Mouse (Mus musculus) embryonic facial prominence, embryonic 14.5 days (tissue): Measurements from ENCODE around the gene Rab33b. TPM values are rescaled to one million over a fixed set of nuclear protein-coding genes. Genes with fewer than 3 reads are reported as not detected.

Source experiments
- ATAC-seq: fragments of 200-750 bp; cut with Nextera tagmentation; 2 replicates; pipeline ENCODE4 v1.8.0; 2017; ENCODE audit warnings: low read depth, moderate number of reproducible peaks, moderate TSS enrichment
- DNase-seq: peaks from one replicate; pipeline ENCODE4 v3.0.0-alpha.2; 2015; ENCODE audit warnings: low spot score
- H3K27ac ChIP-seq: fragments of 300-500 bp; sonication (generic); replicated peaks from 2 replicates; pipeline ENCODE4 v1.5.1; 2014; ENCODE audit warnings: low read depth, mild to moderate bottlenecking, low read length, moderate library complexity
- H3K27me3 ChIP-seq: fragments of 300-500 bp; sonication (generic); replicated peaks from 2 replicates; pipeline ENCODE4 v1.6.1; 2014; ENCODE audit warnings: low read length; ENCODE audit not compliant: control insufficient read depth, insufficient read depth
- H3K36me3 ChIP-seq: fragments of 300-500 bp; sonication (generic); 2 replicates; pipeline ENCODE4 v1.6.1; 2014; ENCODE audit warnings: low read length, mixed read lengths; ENCODE audit not compliant: control insufficient read depth, insufficient read depth
- H3K4me1 ChIP-seq: fragments of 300-500 bp; sonication (generic); 2 replicates; pipeline ENCODE4 v1.6.1; 2014; ENCODE audit warnings: antibody characterized with exemption, low read length; ENCODE audit not compliant: control insufficient read depth, insufficient read depth
- H3K4me2 ChIP-seq: fragments of 300-500 bp; sonication (generic); 2 replicates; pipeline ENCODE4 v1.6.1; 2014; ENCODE audit warnings: low read depth, mild to moderate bottlenecking, low read length, moderate library complexity, mixed read lengths
- H3K4me3 ChIP-seq: fragments of 300-500 bp; sonication (generic); 2 replicates; pipeline ENCODE4 v1.5.1; 2014; ENCODE audit warnings: low read depth, mild to moderate bottlenecking, low read length
- H3K9ac ChIP-seq: fragments of 300-500 bp; sonication (generic); 2 replicates; pipeline ENCODE4 v1.6.1; 2014; ENCODE audit warnings: low read depth, mild to moderate bottlenecking, low read length, moderate library complexity, mixed read lengths
- H3K9me3 ChIP-seq: fragments of 300-500 bp; sonication (generic); 2 replicates; pipeline ENCODE4 v1.6.1; 2016; ENCODE audit warnings: low read length; ENCODE audit not compliant: control insufficient read depth
- WGBS: fragments of 180-500 bp; shearing (Covaris S2); extraction: QIAGEN DNeasy Blood & Tissue Kit; methylation state at CpG from one replicate; pipeline ENCODE4 v1.1.7; 2014; 5-methylcytosine and 5-hydroxymethylcytosine counted together
- polyA plus RNA-seq: library from polyadenylated mRNA; unstranded; fragments of >200 nt; fragmentation: Nextera tagmentation; extraction: Ambion mirVana; gene quantifications from 2 replicates; pipeline ENCODE4 v1.2.1, GENCODE M21; 2014

The Rab33b gene
- polyA plus RNA-seq, 1 experiment from 2014 or later: 25.8 TPM

GRCm38 (mm10) chr3:51497978-51498377 is 14.3 kb downstream of the Rab33b start:
- 100% methylated on average over 1 of the region's 1 CpGs for WGBS
- no peak overlapping the region for H3K9ac ChIP-seq
- H3K4me2 ChIP-seq: no peak overlapping the region
- no peaks in the 10 kb centered on the region for H3K27me3 ChIP-seq
- H3K27ac ChIP-seq: no peak overlapping the region
- no peaks in the 10 kb centered on the region for H3K9me3 ChIP-seq
- no peak overlapping the region for H3K4me3 ChIP-seq
- DNase-seq (no peak), ATAC-seq (no peak)
- peaks cover 4% of the 10 kb centered on the region; the same call in 1 of the 2 replicates for H3K4me1 ChIP-seq
- H3K36me3 ChIP-seq: peaks cover 28% of the 10 kb centered on the region; the same call in 1 of the 2 replicates

DNA sequence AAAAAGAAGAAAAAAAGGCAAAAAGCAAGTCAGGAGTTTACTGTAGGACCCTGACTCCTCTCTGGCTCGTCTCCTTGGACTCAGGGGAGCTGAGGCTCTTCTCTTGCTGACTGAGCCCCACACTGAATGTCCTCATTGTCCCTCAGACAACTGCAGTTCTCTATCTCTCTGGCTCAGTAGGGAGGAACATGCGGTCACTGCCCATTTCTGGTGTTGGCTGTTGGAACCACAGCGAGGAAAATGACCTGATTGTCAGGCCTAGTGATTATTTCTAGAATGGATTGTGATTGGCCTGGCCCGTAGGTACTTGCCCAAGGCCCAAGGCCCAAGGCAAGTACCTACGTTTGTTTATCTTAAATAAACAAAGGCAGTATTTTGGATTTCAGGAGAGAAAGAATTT is 14.9 kb downstream of the Rab33b start:
- Histone ChIP-seq H3K36me3 (peaks cover 21% of the 10 kb centered on the region; the same call in 1 of the 2 replicates), H3K4me1 (peaks cover 4% of the 10 kb centered on the region; the same call in 1 of the 2 replicates), H3K9me3 (no peaks in the 10 kb centered on the region), H3K4me2 (no peak overlapping the region), H3K4me3 (no peak overlapping the region), H3K27me3 (no peaks in the 10 kb centered on the region), H3K9ac (no peak overlapping the region), H3K27ac (no peak overlapping the region)
- ATAC-seq: no peak
- DNase-seq: no peak
- WGBS: 66% methylated on average over 5 of the region's 5 CpGs

- DNase-seq (no peak), ATAC-seq (no peak)
- H3K27me3 ChIP-seq: no peaks in the 10 kb centered on the region
- no peak overlapping the region for H3K4me3 ChIP-seq
- no peak overlapping the region for H3K9ac ChIP-seq
- peaks cover 4% of the 10 kb centered on the region; the same call in 1 of the 2 replicates for H3K4me1 ChIP-seq
- no peak overlapping the region for H3K4me2 ChIP-seq
- H3K9me3 ChIP-seq: no peaks in the 10 kb centered on the region
- no peak overlapping the region for H3K27ac ChIP-seq
- peaks cover 10% of the 10 kb centered on the region; the same call in 1 of the 2 replicates for H3K36me3 ChIP-seq
- WGBS: 91% methylated on average over 4 of the region's 4 CpGs
Measured at GRCm38 (mm10) chr3:51499876-51500275, 16.2 kb downstream of the Rab33b start.

DNA sequence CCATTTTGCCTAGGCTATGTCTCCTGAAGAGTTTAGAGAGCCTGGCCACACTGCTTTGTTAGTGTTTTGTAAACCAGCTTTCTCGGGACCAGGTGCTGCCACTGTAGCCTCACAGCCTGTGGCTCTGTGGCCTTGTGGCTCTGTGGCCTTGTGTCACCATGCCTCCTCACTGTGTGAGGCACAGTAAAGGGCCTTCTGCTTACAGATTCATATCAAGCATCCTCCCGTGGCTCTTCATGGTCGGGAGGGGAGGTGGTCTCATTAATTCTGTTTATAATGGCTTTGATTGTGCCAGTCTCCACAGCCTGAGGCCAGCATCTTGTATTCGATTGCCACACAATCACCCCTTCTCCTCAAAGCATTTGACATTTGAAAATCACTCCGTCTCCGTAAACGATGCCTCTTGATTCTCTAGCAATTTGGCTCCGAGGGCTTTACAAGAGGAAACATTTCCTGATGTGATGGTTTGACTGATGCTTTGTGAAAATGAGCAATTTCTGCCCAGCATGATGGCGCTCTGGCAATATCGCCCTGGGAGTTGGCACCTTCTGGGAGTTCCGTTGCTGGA is 20.7 kb downstream of the Rab33b start:
- H3K9ac ChIP-seq: no peak overlapping the region
- H3K4me1 ChIP-seq: peaks cover 4% of the 10 kb centered on the region; the same call in 1 of the 2 replicates
- no peak overlapping the region for H3K27ac ChIP-seq
- ATAC-seq (no peak), DNase-seq (no peak)
- no peak overlapping the region for H3K4me3 ChIP-seq
- no peaks in the 10 kb centered on the region for H3K27me3 ChIP-seq
- no peaks in the 10 kb centered on the region for H3K9me3 ChIP-seq
- no peak overlapping the region for H3K4me2 ChIP-seq
- H3K36me3 ChIP-seq: no peaks in the 10 kb centered on the region
- WGBS: 59% methylated on average over 11 of the region's 11 CpGs

- no peak overlapping the region for H3K9ac ChIP-seq
- no peaks in the 10 kb centered on the region for H3K36me3 ChIP-seq
- H3K27ac ChIP-seq: no peak overlapping the region
- peak; percentile 70 for DNase-seq
- WGBS: 38% methylated on average over 19 of the region's 19 CpGs
- 0 out of 2 replicates have a peak, but pooled peaks have one; percentile 41 for ATAC-seq
- H3K4me3 ChIP-seq: no peak overlapping the region
- no peak overlapping the region for H3K4me2 ChIP-seq
- no peaks in the 10 kb centered on the region for H3K27me3 ChIP-seq
- peaks cover 4% of the 10 kb centered on the region; the same call in 1 of the 2 replicates for H3K4me1 ChIP-seq
- H3K9me3 ChIP-seq: no peaks in the 10 kb centered on the region
Measured at GRCm38 (mm10) chr3:51505465-51505864, 21.7 kb downstream of the Rab33b start.

DNA sequence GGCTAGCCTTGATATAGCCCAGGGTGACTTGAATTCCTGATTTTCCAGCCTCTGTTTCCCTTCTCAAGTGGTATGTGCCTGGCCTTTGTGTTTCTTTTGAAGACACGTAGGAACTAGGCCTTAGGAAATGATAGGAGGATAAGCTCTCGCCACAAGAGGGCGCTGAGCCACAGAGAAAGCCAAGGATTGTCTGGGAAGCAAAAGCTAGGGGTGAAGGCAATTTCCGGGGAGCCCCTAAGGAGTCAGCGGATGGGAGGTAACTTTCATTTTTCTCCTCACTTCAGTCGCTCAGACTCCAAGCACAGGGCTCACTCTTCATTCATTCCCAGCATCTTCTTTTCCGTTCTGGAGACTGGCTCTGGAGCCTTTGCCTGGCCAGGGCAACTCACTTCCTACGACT is 27.2 kb downstream of the Rab33b start:
- Histone ChIP-seq H3K27me3 (no peaks in the 10 kb centered on the region), H3K4me1 (no peaks in the 10 kb centered on the region), H3K27ac (no peak overlapping the region), H3K9ac (no peak overlapping the region), H3K36me3 (no peaks in the 10 kb centered on the region), H3K9me3 (no peaks in the 10 kb centered on the region), H3K4me3 (no peak overlapping the region), H3K4me2 (peak overlapping the region; percentile 24; the same call in 1 of the 2 replicates)
- ATAC-seq (0 out of 2 replicates have a peak, but pooled peaks have one; percentile 53), DNase-seq (peak; percentile 81)
- 28% methylated on average over 8 of the region's 8 CpGs for WGBS

- DNase-seq (no peak), ATAC-seq (no peak)
- no peak overlapping the region for H3K4me2 ChIP-seq
- no peaks in the 10 kb centered on the region for H3K27me3 ChIP-seq
- no peaks in the 10 kb centered on the region for H3K9me3 ChIP-seq
- no peak overlapping the region for H3K4me3 ChIP-seq
- no peak overlapping the region for H3K9ac ChIP-seq
- no peaks in the 10 kb centered on the region for H3K36me3 ChIP-seq
- H3K4me1 ChIP-seq: no peaks in the 10 kb centered on the region
- H3K27ac ChIP-seq: no peak overlapping the region
- 95% methylated on average over 5 of the region's 5 CpGs for WGBS
Measured at GRCm38 (mm10) chr3:51511983-51512382, 28.3 kb downstream of the Rab33b start.

- WGBS: 78% methylated on average over 4 of the region's 4 CpGs
- Histone ChIP-seq H3K4me1 (no peaks in the 10 kb centered on the region), H3K4me2 (no peak overlapping the region), H3K27ac (no peak overlapping the region), H3K36me3 (peaks cover 28% of the 10 kb centered on the region), H3K27me3 (no peaks in the 10 kb centered on the region), H3K9me3 (no peaks in the 10 kb centered on the region), H3K9ac (no peak overlapping the region), H3K4me3 (no peak overlapping the region)
- DNase-seq (no peak), ATAC-seq (no peak)
Measured at GRCm38 (mm10) chr3:51517467-51517866, 33.7 kb downstream of the Rab33b start.
